Mouse (Mus musculus) heart, embryonic 11.5 days (tissue): Measurements from ENCODE around the gene Vsig2. TPM values are rescaled to one million over a fixed set of nuclear protein-coding genes. Genes with fewer than 3 reads are reported as not detected.

ENCODE experiments used
- ATAC-seq: fragments of 200-750 bp; cut with Nextera tagmentation; replicated peaks from 2 replicates; pipeline ENCODE4 v1.8.0; 2017; ENCODE audit warnings: moderate library complexity; ENCODE audit not compliant: insufficient number of reproducible peaks, low FRiP score, low TSS enrichment
- H3K27ac ChIP-seq: fragments of 300-500 bp; sonication (generic); 2 replicates; pipeline ENCODE4 v1.5.1; 2014; ENCODE audit warnings: mild to moderate bottlenecking, low read depth, low read length
- H3K27me3 ChIP-seq: fragments of 300-500 bp; sonication (generic); 2 replicates; pipeline ENCODE4 v1.6.1; 2014; ENCODE audit warnings: mild to moderate bottlenecking, low read length, mixed read lengths; ENCODE audit not compliant: control insufficient read depth, insufficient read depth
- H3K36me3 ChIP-seq: fragments of 300-500 bp; sonication (generic); 2 replicates; pipeline ENCODE4 v1.6.1; 2014; ENCODE audit warnings: mild to moderate bottlenecking, low read length, moderate library complexity, mixed read lengths; ENCODE audit not compliant: control insufficient read depth, insufficient read depth
- H3K4me1 ChIP-seq: fragments of 300-500 bp; sonication (generic); 2 replicates; pipeline ENCODE4 v1.6.1; 2014; ENCODE audit warnings: low read length; ENCODE audit not compliant: control insufficient read depth, insufficient read depth
- H3K4me2 ChIP-seq: fragments of 300-500 bp; sonication (generic); 2 replicates; pipeline ENCODE4 v1.6.1; 2014; ENCODE audit warnings: mild to moderate bottlenecking, moderate library complexity
- H3K4me3 ChIP-seq: fragments of 300-500 bp; sonication (generic); 2 replicates; pipeline ENCODE4 v1.5.1; 2014; ENCODE audit warnings: low read depth, low read length
- H3K9ac ChIP-seq: fragments of 300-500 bp; sonication (generic); 2 replicates; pipeline ENCODE4 v1.6.1; 2014; ENCODE audit warnings: mild to moderate bottlenecking, low read depth, low read length, moderate library complexity
- H3K9me3 ChIP-seq: fragments of 300-500 bp; sonication (generic); replicated peaks from 2 replicates; pipeline ENCODE4 v1.6.1; 2016; ENCODE audit warnings: low read length; ENCODE audit not compliant: control insufficient read depth
- WGBS: fragments of 180-500 bp; shearing (Covaris S2); extraction: QIAGEN DNeasy Blood & Tissue Kit; methylation state at CpG from one replicate; pipeline ENCODE4 v1.1.7; 2014; ENCODE audit not compliant: insufficient replicate concordance; 5-methylcytosine and 5-hydroxymethylcytosine counted together
- polyA plus RNA-seq: library from polyadenylated mRNA; unstranded; fragments of >200 nt; fragmentation: Nextera tagmentation; extraction: Ambion mirVana; gene quantifications from 2 replicates; pipeline ENCODE4 v1.2.1, GENCODE M21; 2014

Gene Vsig2
- polyA plus RNA-seq, 1 experiment from 2014 or later, result 1.5 TPM

DNA sequence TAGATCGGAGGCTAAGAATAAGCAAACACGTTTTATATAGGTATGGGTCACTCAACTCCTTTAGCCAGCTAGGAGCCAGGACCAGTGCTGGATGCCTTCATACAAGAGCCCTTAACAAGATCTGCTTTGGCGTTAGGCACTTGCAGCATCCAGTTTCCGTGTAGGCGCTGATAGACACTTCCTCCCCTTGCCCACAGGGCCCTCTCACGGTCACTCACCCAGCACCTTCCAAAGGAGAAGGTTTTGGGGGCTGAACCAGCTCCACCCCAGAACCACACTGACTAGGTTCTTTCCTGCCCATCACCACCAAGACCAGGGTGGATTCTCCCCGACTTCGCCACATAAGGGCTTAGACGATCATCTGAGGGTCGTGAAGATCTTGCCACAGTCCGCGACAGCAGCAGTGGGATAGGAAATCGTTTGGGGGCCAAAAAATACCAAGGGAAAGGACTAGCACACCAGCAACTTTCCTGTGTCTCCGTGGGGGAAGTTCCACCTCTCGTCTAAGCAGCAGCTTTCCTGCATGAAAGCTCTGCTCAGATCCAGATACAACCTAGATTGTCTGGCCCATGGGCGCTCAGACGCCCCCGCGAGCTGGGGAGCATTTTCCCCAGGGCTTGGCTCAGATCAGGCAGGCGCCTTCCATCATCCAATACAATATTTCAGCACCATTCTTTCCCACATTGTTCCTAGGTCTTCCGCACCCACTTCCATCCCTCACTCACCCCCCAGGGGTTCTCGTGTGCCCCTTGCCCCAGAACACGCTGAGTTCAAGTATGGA, 12.9 kb downstream of the Vsig2 start:
- peak overlapping the region; percentile 42 for H3K4me3 ChIP-seq
- no peaks in the 10 kb centered on the region for H3K9me3 ChIP-seq
- peak overlapping the region; percentile 83 for H3K4me2 ChIP-seq
- peaks cover 22% of the 10 kb centered on the region for H3K4me1 ChIP-seq
- H3K27me3 ChIP-seq, result peaks cover 40% of the 10 kb centered on the region
- H3K9ac ChIP-seq, result peak overlapping the region; percentile 58
- no peak overlapping the region for H3K27ac ChIP-seq
- ATAC-seq, result no peak; the same call in 1 of the 2 replicates
- H3K36me3 ChIP-seq, result no peaks in the 10 kb centered on the region
- WGBS, result 3% methylated on average over 23 of the region's 23 CpGs

DNA sequence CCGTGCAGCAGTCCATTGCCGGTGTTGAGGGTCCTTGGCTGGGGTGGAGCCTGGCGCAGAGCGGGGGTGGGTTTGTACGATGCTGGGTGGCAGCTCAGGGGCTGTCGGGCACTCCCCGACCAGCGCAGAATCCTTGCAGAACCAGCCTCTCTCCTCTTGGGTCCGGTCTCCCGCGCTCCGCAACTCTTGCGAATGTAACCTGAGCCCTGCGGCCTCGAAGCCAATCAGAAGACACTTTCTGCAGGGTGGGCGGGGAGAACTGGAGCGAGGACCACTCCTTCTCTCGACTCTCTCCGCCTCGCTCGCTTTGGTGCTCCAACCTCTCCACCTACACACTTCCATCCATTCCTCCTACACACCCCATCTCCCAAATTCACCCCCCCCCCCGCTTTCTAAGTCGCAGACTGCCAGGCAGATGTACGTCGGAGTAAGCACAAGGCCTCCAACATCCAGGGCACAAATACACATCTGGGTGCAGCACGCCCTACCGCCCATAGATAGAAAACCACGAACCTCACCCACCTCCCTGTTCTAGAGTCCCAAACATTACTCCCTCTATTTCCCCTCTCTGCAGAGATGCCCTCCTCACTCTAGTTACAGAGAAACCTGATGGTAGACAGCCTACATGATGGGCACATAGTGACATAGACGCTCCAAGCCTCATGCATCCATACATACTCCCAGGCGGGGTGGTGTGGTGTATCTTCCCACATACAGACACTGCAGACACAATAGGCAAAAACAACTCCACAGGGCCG, 13.7 kb downstream of the Vsig2 start, which contains the start of gene Nrgn:
Gene Nrgn, minus strand, starts transcription at position 369 of the 758 bp plus-strand sequence.
- Histone ChIP-seq H3K9me3 (no peaks in the 10 kb centered on the region), H3K4me3 (peak within 1 kb of the TSS; percentile 42), H3K27me3 (peaks cover 40% of the 10 kb centered on the region), H3K4me2 (peak within 1 kb of the TSS; percentile 83), H3K36me3 (no peaks in the 10 kb centered on the region), H3K4me1 (peaks cover 22% of the 10 kb centered on the region), H3K27ac (no peak within 1 kb of the TSS), H3K9ac (peak within 1 kb of the TSS; percentile 58)
- peak; percentile 80 for ATAC-seq
- WGBS, result 5% methylated on average over 31 of the region's 31 CpGs

DNA sequence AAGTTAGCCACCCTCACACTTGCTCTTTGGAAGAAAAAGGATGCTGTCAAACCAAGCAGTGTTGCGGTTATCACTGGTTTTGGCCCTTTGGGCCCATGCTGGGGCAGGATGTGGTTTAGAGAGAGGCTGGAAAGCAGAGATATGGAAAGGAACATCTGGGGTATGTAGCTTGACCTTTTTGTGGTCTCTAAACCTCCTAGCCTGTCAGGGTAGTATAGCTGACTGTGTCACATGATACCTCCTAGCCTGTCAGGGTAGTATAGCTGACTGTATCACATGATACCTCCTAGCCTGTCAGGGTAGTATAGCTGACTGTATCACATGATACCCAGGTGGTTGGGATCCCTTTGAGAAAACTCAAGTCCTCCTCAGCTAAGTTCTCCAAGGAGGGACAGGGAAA, 15.2 kb downstream of the Vsig2 start:
- H3K27me3 ChIP-seq, result peaks cover 32% of the 10 kb centered on the region

DNA sequence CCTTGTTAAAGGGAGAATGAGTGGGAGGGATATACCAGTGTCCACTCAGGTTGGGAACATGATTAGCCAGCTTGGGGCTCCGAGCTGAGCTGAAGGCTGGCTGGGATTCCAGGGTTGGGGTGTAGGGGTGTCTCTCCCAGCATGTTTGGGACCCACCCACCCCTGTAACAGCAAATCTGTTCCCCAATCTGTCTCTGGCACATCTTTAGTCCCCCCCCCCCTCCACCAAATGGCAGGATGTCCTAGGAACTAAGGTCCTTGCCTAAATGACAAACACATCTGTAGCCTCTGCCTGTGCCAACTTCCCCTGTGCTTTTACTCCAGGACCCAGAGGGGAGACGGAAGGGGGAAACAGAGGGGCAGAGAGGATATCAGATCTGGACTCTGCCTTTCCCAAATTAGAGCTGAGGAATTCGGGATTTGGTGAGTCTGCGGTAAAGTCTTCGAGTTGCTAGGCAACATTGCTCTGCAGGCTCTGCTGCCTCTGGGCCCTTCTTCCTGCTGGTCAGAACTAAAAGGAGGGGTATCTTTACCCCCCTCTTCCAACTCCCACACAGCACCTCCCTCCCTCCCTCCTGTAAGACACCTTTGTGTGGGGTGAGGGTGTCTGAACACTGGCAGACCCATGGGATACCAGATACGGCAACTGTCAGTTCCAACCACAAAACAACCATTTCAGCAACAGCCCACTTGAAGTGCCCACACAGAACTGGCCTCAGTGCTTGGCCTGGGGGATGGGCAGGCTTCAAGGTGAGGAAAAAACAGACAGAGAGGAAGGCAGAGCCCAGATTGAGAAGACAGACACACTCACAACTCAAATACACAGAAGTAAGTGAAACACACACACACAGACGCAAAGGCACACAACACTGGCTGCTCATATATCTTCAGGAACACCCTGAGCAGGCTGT, 16.0 kb downstream of the Vsig2 start, which contains the start of gene Siae:
Gene Siae, plus strand, starts transcription at position 861 of the 911 bp plus-strand sequence.
- Histone ChIP-seq H3K9me3 (no peaks in the 10 kb centered on the region), H3K36me3 (no peaks in the 10 kb centered on the region), H3K4me3 (no peak within 1 kb of the TSS), H3K4me2 (no peak within 1 kb of the TSS), H3K9ac (no peak within 1 kb of the TSS), H3K4me1 (peaks cover 22% of the 10 kb centered on the region), H3K27me3 (peaks cover 30% of the 10 kb centered on the region), H3K27ac (no peak within 1 kb of the TSS)
- no peak for ATAC-seq
- WGBS, result 22% methylated on average over 7 of the region's 7 CpGs

More for the DNA sequence above, 15.2 kb downstream of the Vsig2 start:
- Histone ChIP-seq H3K9ac (no peak overlapping the region), H3K4me3 (no peak overlapping the region), H3K9me3 (no peaks in the 10 kb centered on the region), H3K4me2 (no peak overlapping the region), H3K4me1 (peaks cover 22% of the 10 kb centered on the region), H3K36me3 (no peaks in the 10 kb centered on the region), H3K27ac (no peak overlapping the region)
- 60% methylated on average over 1 of the region's 1 CpGs for WGBS
- ATAC-seq, result no peak

DNA sequence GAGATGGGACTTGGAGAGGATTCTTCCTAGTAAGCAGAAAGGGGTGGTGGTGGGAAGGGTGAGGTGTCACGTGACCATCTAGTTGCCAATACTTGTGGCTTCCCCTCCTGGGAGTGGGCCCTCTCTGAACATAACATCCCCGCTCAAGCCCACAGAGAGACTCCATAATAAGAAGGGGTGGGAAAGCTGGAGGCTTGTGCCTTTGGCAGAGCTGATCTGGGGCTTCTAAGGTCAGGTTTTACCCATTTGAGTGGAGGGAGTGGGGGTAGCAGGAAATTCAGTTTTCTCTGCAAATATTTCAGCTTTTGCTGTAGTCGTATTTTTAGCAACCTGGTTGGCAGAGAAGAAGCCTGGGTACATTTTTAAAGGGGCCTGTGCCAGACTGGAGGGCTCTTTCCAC, 17.3 kb downstream of the Vsig2 start:
- peaks cover 21% of the 10 kb centered on the region for H3K4me1 ChIP-seq
- no peak overlapping the region for H3K4me3 ChIP-seq
- no peaks in the 10 kb centered on the region for H3K9me3 ChIP-seq
- H3K27me3 ChIP-seq, result peaks cover 19% of the 10 kb centered on the region
- 65% methylated on average over 3 of the region's 3 CpGs for WGBS
- no peak overlapping the region for H3K9ac ChIP-seq
- H3K4me2 ChIP-seq, result no peak overlapping the region
- H3K36me3 ChIP-seq, result no peaks in the 10 kb centered on the region
- no peak overlapping the region for H3K27ac ChIP-seq
- ATAC-seq, result no peak

DNA sequence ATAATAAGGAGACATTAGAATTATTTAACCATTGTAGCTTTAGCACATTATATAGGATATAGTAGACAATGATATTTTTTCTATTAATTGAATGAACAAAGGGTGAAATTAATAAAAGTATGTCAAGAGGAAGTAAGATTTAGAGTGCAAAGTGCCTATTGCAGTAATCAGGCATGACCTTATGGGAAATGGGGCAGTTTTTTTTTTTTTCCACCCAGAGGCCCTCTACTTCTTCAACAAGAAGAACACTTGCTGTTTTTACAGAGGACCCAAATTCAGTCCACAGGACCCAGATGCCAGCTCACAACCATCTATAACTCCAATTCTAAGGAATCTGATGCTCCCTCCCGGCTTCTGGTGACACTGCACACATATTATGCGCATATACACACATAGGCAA, 21.6 kb downstream of the Vsig2 start:
- no peak for ATAC-seq
- no peaks in the 10 kb centered on the region for H3K9me3 ChIP-seq
- no peak overlapping the region for H3K4me3 ChIP-seq
- no peak overlapping the region for H3K9ac ChIP-seq
- H3K4me2 ChIP-seq, result no peak overlapping the region
- H3K27me3 ChIP-seq, result no peaks in the 10 kb centered on the region
- no peak overlapping the region for H3K27ac ChIP-seq
- peaks cover under 1% of the 10 kb centered on the region; the same call in 1 of the 2 replicates for H3K4me1 ChIP-seq
- 87% methylated on average over 2 of the region's 2 CpGs for WGBS
- no peaks in the 10 kb centered on the region for H3K36me3 ChIP-seq

DNA sequence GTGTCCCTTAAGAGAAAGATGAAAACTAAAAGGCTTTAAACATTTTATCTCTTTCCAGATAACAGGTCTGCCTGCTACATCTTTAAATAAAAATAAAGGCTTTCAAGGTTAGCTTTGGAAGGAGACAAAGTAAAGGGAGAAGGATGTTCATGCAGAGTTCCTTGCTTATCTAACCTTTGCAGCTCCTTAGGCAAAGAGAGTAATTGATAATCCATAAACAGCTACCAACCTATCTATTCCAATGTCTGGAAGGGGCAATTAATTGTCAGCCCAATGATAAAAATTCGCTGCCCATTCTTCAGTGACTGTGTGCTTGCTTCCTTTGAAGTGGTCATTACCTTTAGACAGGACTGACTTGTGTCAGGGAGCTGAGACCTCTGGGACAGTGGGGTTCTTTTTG, 24.8 kb downstream of the Vsig2 start:
- 36% methylated on average over 1 of the region's 1 CpGs for WGBS

DNA sequence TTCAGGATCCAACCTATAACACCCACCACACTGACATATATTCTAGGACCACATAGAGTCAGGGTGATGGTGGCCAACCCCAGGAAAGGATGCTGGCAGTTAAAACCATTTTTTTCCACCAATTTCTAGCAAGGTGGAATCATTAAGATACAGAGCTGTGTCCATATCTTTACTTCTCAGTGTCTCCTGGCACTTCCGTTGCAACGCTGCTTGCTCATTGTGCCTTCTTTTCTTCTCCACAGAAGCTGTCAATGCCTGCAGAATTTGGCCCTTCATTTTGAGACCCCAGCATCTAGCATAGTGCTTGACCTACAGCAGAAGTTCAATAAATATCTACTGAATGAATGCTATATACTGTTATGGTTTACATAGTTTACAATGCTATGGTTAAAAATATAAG, 28.0 kb downstream of the Vsig2 start:
- no peak for ATAC-seq
- no peak overlapping the region for H3K4me3 ChIP-seq
- H3K27ac ChIP-seq, result no peak overlapping the region
- H3K27me3 ChIP-seq, result no peaks in the 10 kb centered on the region; the same call in 1 of the 2 replicates
- H3K36me3 ChIP-seq, result no peaks in the 10 kb centered on the region
- H3K4me2 ChIP-seq, result no peak overlapping the region
- peaks cover 14% of the 10 kb centered on the region for H3K4me1 ChIP-seq
- H3K9me3 ChIP-seq, result no peaks in the 10 kb centered on the region
- H3K9ac ChIP-seq, result no peak overlapping the region
- whole genome bisulfite sequencing, result 82% methylated on average over 2 of the region's 2 CpGs

More for the DNA sequence above, 24.8 kb downstream of the Vsig2 start:
- Histone ChIP-seq H3K4me1 (peaks cover 13% of the 10 kb centered on the region), H3K27me3 (no peaks in the 10 kb centered on the region), H3K9me3 (no peaks in the 10 kb centered on the region), H3K27ac (no peak overlapping the region), H3K9ac (no peak overlapping the region), H3K36me3 (no peaks in the 10 kb centered on the region), H3K4me2 (no peak overlapping the region), H3K4me3 (no peak overlapping the region)
- no peak for ATAC-seq
